Mouse (Mus musculus): ENCODE results near the gene Pcnt. TPM values are rescaled to one million over a fixed set of nuclear protein-coding genes. Genes with fewer than 3 reads are reported as not detected.

Pcnt gene
- polyA plus RNA-seq, 1 experiment from 2014 or later = 18.5 TPM

GRCm38 (mm10) chr10:76306738-76307137 lies 135.8 kb downstream of the Pcnt start:
- Histone ChIP-seq H3K36me3 (ENCODE audit: insufficient read depth, low read length) (peaks cover 30% of the 10 kb centered on the region; the same call in 1 of the 2 replicates), H3K4me1 (ENCODE audit: insufficient read depth, low read depth, low read length) (no peaks in the 10 kb centered on the region), H3K27ac (ENCODE audit: low read length) (no peak overlapping the region), H3K9ac (replicated peaks; ENCODE audit: low read depth) (no peak overlapping the region), H3K4me3 (ENCODE audit: low read depth, low read length) (no peak overlapping the region), H3K4me2 (replicated peaks; ENCODE audit: low read depth, low read length) (no peak overlapping the region), H3K27me3 (replicated peaks; ENCODE audit: insufficient read depth, low read length) (no peaks in the 10 kb centered on the region), H3K9me3 (ENCODE audit: low read length) (no peaks in the 10 kb centered on the region)
- DNase-seq (ENCODE audit: low spot score) = no peak
- TF ChIP-seq EP300 (IDR thresholded peaks at IDR 0.05) (no peak), CTCF (IDR thresholded peaks at IDR 0.05) (no peak)
- ATAC-seq = no peak
- WGBS = 83% methylated on average over 9 of the region's 9 CpGs

Other genes starting within 250 kb of the Pcnt start
- 50.8 and 58.8 TPM in 2 replicates for gene Prmt2, start 204.9 kb downstream of the Pcnt start, polyA plus RNA-seq (2015; fragmentation: Nextera tagmentation; extraction: Ambion mirVana)
- gene S100b, start 188.9 kb downstream of the Pcnt start, polyA plus RNA-seq (2015; fragmentation: Nextera tagmentation; extraction: Ambion mirVana) = 1.3 and 1.9 TPM in 2 replicates
- 7.2 and 8.1 TPM in 2 replicates for gene Dip2a, start 97.5 kb downstream of the Pcnt start, polyA plus RNA-seq (2015; fragmentation: Nextera tagmentation; extraction: Ambion mirVana)
- 1.4 TPM in 1 of 2 replicates, not detected in the other for gene AC141477.1, start 2.3 kb downstream of the Pcnt start, polyA plus RNA-seq (2015; fragmentation: Nextera tagmentation; extraction: Ambion mirVana)
- 30.3 and 32.3 TPM in 2 replicates for gene 2610028H24Rik, start 6.3 kb upstream of the Pcnt start, polyA plus RNA-seq (2015; fragmentation: Nextera tagmentation; extraction: Ambion mirVana)
- gene Mcm3ap, start 26.1 kb upstream of the Pcnt start, polyA plus RNA-seq (2015; fragmentation: Nextera tagmentation; extraction: Ambion mirVana) = 41.9 and 46.0 TPM in 2 replicates
- 5.4 and 5.9 TPM in 2 replicates for gene Ybey, start 26.3 kb upstream of the Pcnt start, polyA plus RNA-seq (2015; fragmentation: Nextera tagmentation; extraction: Ambion mirVana)
- gene Lss, start 88.8 kb upstream of the Pcnt start, polyA plus RNA-seq (2015; fragmentation: Nextera tagmentation; extraction: Ambion mirVana) = 19.4 and 22.3 TPM in 2 replicates
- gene Spatc1l, start 119.5 kb upstream of the Pcnt start, polyA plus RNA-seq (2015; fragmentation: Nextera tagmentation; extraction: Ambion mirVana) = not detected in 2 replicates
- gene Ftcd, start 132.9 kb upstream of the Pcnt start, polyA plus RNA-seq (2015; fragmentation: Nextera tagmentation; extraction: Ambion mirVana) = 0.07 and 0.14 TPM in 2 replicates
- gene Col6a2, start 180.8 kb upstream of the Pcnt start, polyA plus RNA-seq (2015; fragmentation: Nextera tagmentation; extraction: Ambion mirVana) = 242 and 272 TPM in 2 replicates

All from lung, postnatal 0 days (tissue).